Mouse (Mus musculus) kidney, embryonic 14.5 days (tissue): ENCODE data around the gene Sp8. TPM values are rescaled to one million over a fixed set of nuclear protein-coding genes. Genes with fewer than 3 reads are reported as not detected.

ENCODE experiments used
- ATAC-seq: fragments of 200-750 bp; cut with Nextera tagmentation; 2 replicates; pipeline ENCODE4 v1.8.0; 2017; ENCODE audit warnings: moderate number of reproducible peaks, mild to moderate bottlenecking, moderate TSS enrichment, moderate library complexity; ENCODE audit not compliant: low FRiP score, low TSS enrichment
- H3K27ac ChIP-seq: fragments of 300-500 bp; sonication (generic); 2 replicates; pipeline ENCODE4 v1.5.1; 2014; ENCODE audit warnings: low read depth, mild to moderate bottlenecking, low read length, moderate library complexity, mixed read lengths
- H3K27me3 ChIP-seq: fragments of 300-500 bp; sonication (generic); 2 replicates; pipeline ENCODE4 v1.6.1; 2014; ENCODE audit warnings: mild to moderate bottlenecking, low read length; ENCODE audit not compliant: control insufficient read depth, insufficient read depth
- H3K36me3 ChIP-seq: fragments of 300-500 bp; sonication (generic); 2 replicates; pipeline ENCODE4 v1.6.1; 2014; ENCODE audit warnings: low read length, mixed read lengths; ENCODE audit not compliant: control insufficient read depth, insufficient read depth
- H3K4me1 ChIP-seq: fragments of 300-500 bp; sonication (generic); 2 replicates; pipeline ENCODE4 v1.6.1; 2014; ENCODE audit warnings: low read length, mixed read lengths; ENCODE audit not compliant: control insufficient read depth, insufficient read depth
- H3K4me2 ChIP-seq: fragments of 300-500 bp; sonication (generic); replicated peaks from 2 replicates; pipeline ENCODE4 v1.6.1; 2014; ENCODE audit warnings: low read depth, mild to moderate bottlenecking, low read length
- H3K4me3 ChIP-seq: fragments of 300-500 bp; sonication (generic); 2 replicates; pipeline ENCODE4 v1.5.1; 2014; ENCODE audit warnings: mild to moderate bottlenecking, low read length
- H3K9ac ChIP-seq: fragments of 300-500 bp; sonication (generic); 2 replicates; pipeline ENCODE4 v1.6.1; 2014; ENCODE audit warnings: low read depth, mild to moderate bottlenecking, low read length, moderate library complexity
- H3K9me3 ChIP-seq: fragments of 300-500 bp; sonication (generic); 2 replicates; pipeline ENCODE4 v1.6.1; 2016; ENCODE audit warnings: low read length; ENCODE audit not compliant: control insufficient read depth
- WGBS: fragments of 180-500 bp; shearing (Covaris S2); extraction: QIAGEN DNeasy Blood & Tissue Kit; methylation state at CpG from one replicate; pipeline ENCODE4 v1.1.7; 2014; 5-methylcytosine and 5-hydroxymethylcytosine counted together
- polyA plus RNA-seq: library from polyadenylated mRNA; unstranded; fragments of >200 nt; fragmentation: Nextera tagmentation; extraction: Ambion mirVana; gene quantifications from 2 replicates; pipeline ENCODE4 v1.2.1, GENCODE M21; 2014

Sp8 gene
- polyA plus RNA-seq, result not detected in 2 replicates

GRCm38 (mm10) chr12:118846221-118846620, at the start of gene Sp8:
Gene Sp8 (plus strand): TSS chr12:118846329.
- H3K9ac ChIP-seq, result no peak within 1 kb of the TSS
- no peak for ATAC-seq
- H3K27ac ChIP-seq, result no peak within 1 kb of the TSS
- H3K27me3 ChIP-seq, result peaks cover 90% of the 10 kb centered on the region
- H3K4me2 ChIP-seq, result peak within 1 kb of the TSS; percentile 52
- H3K4me1 ChIP-seq, result no peaks in the 10 kb centered on the region; the same call in 1 of the 2 replicates
- no peaks in the 10 kb centered on the region for H3K9me3 ChIP-seq
- H3K36me3 ChIP-seq, result no peaks in the 10 kb centered on the region
- peak within 1 kb of the TSS; percentile 33 for H3K4me3 ChIP-seq
- 0% methylated on average over 6 of the region's 6 CpGs for WGBS

- Histone ChIP-seq H3K27me3 (peaks cover 4% of the 10 kb centered on the region; the same call in 1 of the 2 replicates), H3K9me3 (no peaks in the 10 kb centered on the region), H3K9ac (no peak overlapping the region), H3K4me2 (peak overlapping the region; percentile 17; the same call in 1 of the 2 replicates), H3K4me1 (no peaks in the 10 kb centered on the region), H3K27ac (no peak overlapping the region), H3K4me3 (no peak overlapping the region), H3K36me3 (no peaks in the 10 kb centered on the region)
- 2% methylated on average over 17 of the region's 17 CpGs for WGBS
- no peak for ATAC-seq
Measured at GRCm38 (mm10) chr12:118811328-118811961, 34.7 kb upstream of the Sp8 start.

DNA sequence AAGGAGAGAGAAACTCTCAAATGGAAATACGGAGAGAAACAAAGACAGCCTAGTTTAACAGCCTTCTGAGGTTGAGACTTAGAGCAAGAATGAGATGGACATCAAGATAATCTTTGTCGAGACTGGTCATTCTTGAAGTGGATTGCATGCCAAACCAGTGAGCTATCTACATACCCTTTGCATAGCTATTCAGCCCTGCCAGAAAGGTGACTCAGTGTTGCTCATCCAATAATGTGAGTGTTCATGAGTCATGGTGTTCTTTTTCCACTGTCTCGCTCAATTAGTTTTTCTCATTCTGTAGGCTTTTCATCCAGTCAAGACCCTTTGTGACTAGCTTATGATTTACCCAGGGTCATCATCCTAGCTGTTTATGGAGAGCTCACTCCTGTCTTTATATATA, 31.6 kb upstream of the Sp8 start:
- Histone ChIP-seq H3K27me3 (peaks cover 4% of the 10 kb centered on the region; the same call in 1 of the 2 replicates), H3K36me3 (no peaks in the 10 kb centered on the region), H3K27ac (no peak overlapping the region), H3K9ac (no peak overlapping the region), H3K4me1 (no peaks in the 10 kb centered on the region), H3K4me2 (no peak overlapping the region), H3K9me3 (no peaks in the 10 kb centered on the region), H3K4me3 (no peak overlapping the region)
- WGBS, result 81% methylated on average over 3 of the region's 3 CpGs
- ATAC-seq, result no peak

GRCm38 (mm10) chr12:118816156-118816555, 30.0 kb upstream of the Sp8 start:
- ATAC-seq, result no peak
- H3K36me3 ChIP-seq, result no peaks in the 10 kb centered on the region
- H3K27ac ChIP-seq, result no peak overlapping the region
- H3K9ac ChIP-seq, result no peak overlapping the region
- H3K9me3 ChIP-seq, result no peaks in the 10 kb centered on the region
- no peak overlapping the region for H3K4me3 ChIP-seq
- peaks cover 4% of the 10 kb centered on the region; the same call in 1 of the 2 replicates for H3K27me3 ChIP-seq
- H3K4me1 ChIP-seq, result no peaks in the 10 kb centered on the region
- H3K4me2 ChIP-seq, result no peak overlapping the region

DNA sequence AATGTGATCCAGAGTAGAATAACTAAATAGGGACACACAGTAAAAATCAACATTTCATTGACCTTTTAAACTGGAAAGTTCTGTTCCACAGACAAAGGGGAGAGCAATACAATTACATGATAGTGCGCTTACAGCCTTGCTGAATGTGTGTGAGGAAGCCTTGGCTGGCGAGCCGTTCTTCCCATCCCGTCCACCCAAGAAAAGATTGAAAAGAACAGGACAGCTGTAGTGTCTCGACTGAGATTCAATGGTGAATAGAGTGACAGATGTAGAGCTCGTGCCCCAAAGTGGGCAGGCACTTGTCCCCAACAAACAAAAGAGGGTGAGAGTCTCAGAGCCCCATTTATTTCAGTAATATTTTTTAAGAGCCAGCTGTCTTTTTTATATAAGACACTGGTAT, 16.2 kb upstream of the Sp8 start:
- Histone ChIP-seq H3K4me2 (no peak overlapping the region), H3K9ac (no peak overlapping the region), H3K36me3 (no peaks in the 10 kb centered on the region), H3K27me3 (peaks cover 2% of the 10 kb centered on the region; the same call in 1 of the 2 replicates), H3K4me3 (no peak overlapping the region), H3K4me1 (no peaks in the 10 kb centered on the region), H3K27ac (no peak overlapping the region), H3K9me3 (no peaks in the 10 kb centered on the region)
- 78% methylated on average over 6 of the region's 6 CpGs for WGBS
- ATAC-seq, result no peak

- H3K9me3 ChIP-seq, result no peaks in the 10 kb centered on the region
- peak overlapping the region; percentile 53 for H3K4me3 ChIP-seq
- peak overlapping the region; percentile 23; the same call in 1 of the 2 replicates for H3K9ac ChIP-seq
- H3K27ac ChIP-seq, result no peak overlapping the region
- H3K4me1 ChIP-seq, result no peaks in the 10 kb centered on the region
- WGBS, result under 1% methylated on average over 60 of the region's 72 CpGs
- H3K27me3 ChIP-seq, result peaks cover 64% of the 10 kb centered on the region
- H3K36me3 ChIP-seq, result no peaks in the 10 kb centered on the region
- ATAC-seq, result peak; percentile 92
- peak overlapping the region; percentile 90 for H3K4me2 ChIP-seq
Measured at GRCm38 (mm10) chr12:118836411-118837341, 9.5 kb upstream of the Sp8 start.

DNA sequence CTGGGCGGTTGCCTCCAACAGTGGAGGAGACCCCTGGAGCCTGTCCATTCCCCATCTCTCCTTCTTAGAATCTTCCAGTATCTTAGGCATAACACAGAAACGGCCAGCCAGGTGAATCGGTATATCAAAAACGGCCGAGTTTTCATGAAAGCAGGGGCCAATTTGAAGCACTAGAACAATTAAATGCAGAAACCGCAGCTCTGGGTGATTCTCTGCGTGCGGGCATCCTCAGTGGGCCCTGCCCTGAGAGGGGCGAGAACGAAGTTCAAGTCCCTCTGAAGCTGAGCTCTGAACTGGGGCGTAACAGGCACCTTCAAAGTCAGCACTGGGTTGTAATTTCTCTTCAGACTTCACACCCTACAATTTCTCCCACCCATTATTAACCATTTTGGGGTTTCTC, 8.8 kb upstream of the Sp8 start:
- no peak overlapping the region for H3K9ac ChIP-seq
- peak overlapping the region; percentile 90 for H3K4me2 ChIP-seq
- H3K4me3 ChIP-seq, result peak overlapping the region; percentile 53
- H3K4me1 ChIP-seq, result no peaks in the 10 kb centered on the region
- H3K36me3 ChIP-seq, result no peaks in the 10 kb centered on the region
- no peak overlapping the region for H3K27ac ChIP-seq
- WGBS, result 2% methylated on average over 11 of the region's 11 CpGs
- no peaks in the 10 kb centered on the region for H3K9me3 ChIP-seq
- peaks cover 69% of the 10 kb centered on the region for H3K27me3 ChIP-seq
- ATAC-seq, result no peak

GRCm38 (mm10) chr12:118838260-118838659, 7.9 kb upstream of the Sp8 start:
- Histone ChIP-seq H3K9me3 (no peaks in the 10 kb centered on the region), H3K4me3 (no peak overlapping the region), H3K27me3 (peaks cover 78% of the 10 kb centered on the region), H3K4me2 (no peak overlapping the region), H3K4me1 (no peaks in the 10 kb centered on the region), H3K27ac (no peak overlapping the region), H3K36me3 (no peaks in the 10 kb centered on the region), H3K9ac (no peak overlapping the region)
- 1% methylated on average over 2 of the region's 2 CpGs for WGBS
- no peak for ATAC-seq

DNA sequence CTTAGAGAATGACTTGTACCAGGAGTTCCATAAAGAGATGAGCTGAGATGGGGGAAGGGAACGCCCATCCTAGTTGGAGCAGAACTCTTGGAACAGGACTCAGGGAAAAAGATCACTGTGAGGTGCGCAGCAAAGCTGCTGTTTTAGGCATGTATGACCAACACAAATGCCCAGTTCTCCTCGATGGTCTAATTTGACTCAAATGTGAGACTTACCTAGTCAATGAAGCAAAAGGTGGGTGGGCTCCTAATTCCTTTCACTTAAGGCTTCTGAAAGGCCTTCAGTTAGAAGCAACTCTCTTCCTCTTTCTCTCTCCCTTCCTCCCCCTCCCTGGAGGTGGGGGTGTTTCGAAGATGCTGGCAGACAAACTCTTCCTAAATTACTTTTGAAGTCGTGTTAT, 6.7 kb upstream of the Sp8 start:
- Histone ChIP-seq H3K4me1 (no peaks in the 10 kb centered on the region), H3K9ac (no peak overlapping the region), H3K9me3 (no peaks in the 10 kb centered on the region), H3K27me3 (peaks cover 88% of the 10 kb centered on the region), H3K4me2 (no peak overlapping the region), H3K27ac (no peak overlapping the region), H3K36me3 (no peaks in the 10 kb centered on the region), H3K4me3 (no peak overlapping the region)
- ATAC-seq, result no peak
- 7% methylated on average over 5 of the region's 5 CpGs for WGBS
